Mouse (Mus musculus): ENCODE measurements around the gene 4930412O13Rik.

- no peak for TF ChIP-seq EP300 (IDR thresholded peaks at IDR 0.05; ENCODE audit: low read depth)
- TF ChIP-seq CTCF (IDR thresholded peaks at IDR 0.05; ENCODE audit: low read depth), result peak; percentile 65
Measured at GRCm38 (mm10) chr2:9888913-9889650, 8.0 kb downstream of the 4930412O13Rik start, which contains the start of gene 9230102O04Rik.
